Mouse (Mus musculus) intestine, embryonic 15.5 days (tissue): ENCODE measurements around the gene Cadm2. TPM values are rescaled to one million over a fixed set of nuclear protein-coding genes. Genes with fewer than 3 reads are reported as not detected.

Source experiments
- ATAC-seq: fragments of 200-750 bp; cut with Nextera tagmentation; 2 replicates; pipeline ENCODE4 v1.8.0; 2017; ENCODE audit warnings: moderate TSS enrichment, moderate library complexity
- H3K27ac ChIP-seq: fragments of 300-500 bp; sonication (generic); 2 replicates; pipeline ENCODE4 v1.5.1; 2015; ENCODE audit warnings: mild to moderate bottlenecking, inconsistent platforms
- H3K27me3 ChIP-seq: fragments of 300-500 bp; sonication (generic); replicated peaks from 2 replicates; pipeline ENCODE4 v1.6.1; 2015; ENCODE audit warnings: inconsistent platforms
- H3K36me3 ChIP-seq: fragments of 300-500 bp; sonication (generic); 2 replicates; pipeline ENCODE4 v1.6.1; 2015; ENCODE audit warnings: inconsistent platforms
- H3K4me1 ChIP-seq: fragments of 300-500 bp; sonication (generic); replicated peaks from 2 replicates; pipeline ENCODE4 v1.6.1; 2015; ENCODE audit warnings: inconsistent platforms
- H3K4me2 ChIP-seq: fragments of 300-500 bp; sonication (generic); replicated peaks from 2 replicates; pipeline ENCODE4 v1.6.1; 2015; ENCODE audit warnings: mild to moderate bottlenecking, inconsistent platforms
- H3K4me3 ChIP-seq: fragments of 300-500 bp; sonication (generic); replicated peaks from 2 replicates; pipeline ENCODE4 v1.5.1; 2015; ENCODE audit warnings: inconsistent platforms
- H3K9ac ChIP-seq: fragments of 300-500 bp; sonication (generic); 2 replicates; pipeline ENCODE4 v1.6.1; 2015; ENCODE audit warnings: inconsistent platforms
- H3K9me3 ChIP-seq: fragments of 300-500 bp; sonication (generic); 2 replicates; pipeline ENCODE4 v1.6.1; 2016; ENCODE audit warnings: inconsistent platforms
- WGBS: fragments of 180-500 bp; shearing (Covaris S2); methylation state at CpG from one replicate; pipeline ENCODE4 v1.1.7; 2015; 5-methylcytosine and 5-hydroxymethylcytosine counted together
- polyA plus RNA-seq: library from polyadenylated mRNA; unstranded; fragments of >200 nt; fragmentation: Nextera tagmentation; extraction: Ambion mirVana; gene quantifications from 2 replicates; pipeline ENCODE4 v1.2.1, GENCODE M21; 2015

The Cadm2 gene
- polyA plus RNA-seq, 1 experiment from 2014 or later: 0.75 TPM

GRCm38 (mm10) chr16:67226696-67227095, 394.0 kb downstream of the Cadm2 start:
- Histone ChIP-seq H3K27ac (no peak overlapping the region), H3K4me2 (no peak overlapping the region), H3K36me3 (no peaks in the 10 kb centered on the region), H3K9me3 (no peaks in the 10 kb centered on the region), H3K27me3 (no peaks in the 10 kb centered on the region), H3K4me3 (no peak overlapping the region), H3K9ac (no peak overlapping the region), H3K4me1 (no peaks in the 10 kb centered on the region)
- WGBS: 93% methylated on average over 1 of the region's 1 CpGs
- ATAC-seq: no peak

- no peak overlapping the region for H3K27ac ChIP-seq
- no peaks in the 10 kb centered on the region for H3K27me3 ChIP-seq
- no peak overlapping the region for H3K9ac ChIP-seq
- no peak overlapping the region for H3K4me2 ChIP-seq
- H3K4me1 ChIP-seq: no peaks in the 10 kb centered on the region
- no peak overlapping the region for H3K4me3 ChIP-seq
- no peaks in the 10 kb centered on the region for H3K9me3 ChIP-seq
- no peaks in the 10 kb centered on the region for H3K36me3 ChIP-seq
- ATAC-seq: no peak
Observed at GRCm38 (mm10) chr16:67203329-67203728, 417.4 kb downstream of the Cadm2 start.

DNA sequence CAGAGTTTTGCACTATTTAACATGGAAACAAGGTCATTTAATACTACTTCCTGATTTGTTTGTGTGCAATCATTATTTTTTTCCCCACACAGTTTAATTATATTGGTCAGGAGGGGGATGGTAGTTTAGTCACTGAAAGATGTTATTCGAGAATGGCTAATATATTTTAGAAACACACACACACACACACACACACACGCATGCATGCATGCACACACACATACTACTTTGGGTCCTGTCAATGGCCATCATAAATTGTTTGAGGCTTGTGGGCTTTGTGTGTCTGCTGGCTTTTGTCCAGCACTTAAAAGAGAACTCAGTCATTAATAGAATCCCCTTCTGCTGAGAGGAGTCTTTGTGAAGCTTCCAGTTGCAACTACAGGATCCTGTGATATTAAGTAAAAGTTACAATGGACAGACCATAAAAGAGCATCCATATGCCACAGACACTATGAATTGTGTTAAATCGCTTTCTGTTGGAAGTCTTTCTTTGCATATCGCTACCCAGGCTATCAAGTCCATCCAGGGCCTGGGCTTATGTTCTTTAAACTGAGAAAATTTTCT, 427.8 kb downstream of the Cadm2 start:
- Histone ChIP-seq H3K27ac (no peak overlapping the region), H3K9ac (no peak overlapping the region), H3K9me3 (no peaks in the 10 kb centered on the region), H3K36me3 (no peaks in the 10 kb centered on the region), H3K27me3 (no peaks in the 10 kb centered on the region), H3K4me2 (no peak overlapping the region), H3K4me3 (no peak overlapping the region), H3K4me1 (no peaks in the 10 kb centered on the region)
- WGBS: 82% methylated on average over 4 of the region's 4 CpGs
- no peak for ATAC-seq

GRCm38 (mm10) chr16:67192395-67192794, 428.3 kb downstream of the Cadm2 start:
- no peak overlapping the region for H3K27ac ChIP-seq
- 55% methylated on average over 2 of the region's 2 CpGs for WGBS
- H3K4me1 ChIP-seq: no peaks in the 10 kb centered on the region
- no peak for ATAC-seq
- no peak overlapping the region for H3K9ac ChIP-seq
- H3K36me3 ChIP-seq: no peaks in the 10 kb centered on the region
- H3K4me2 ChIP-seq: no peak overlapping the region
- no peak overlapping the region for H3K4me3 ChIP-seq
- H3K9me3 ChIP-seq: no peaks in the 10 kb centered on the region
- no peaks in the 10 kb centered on the region for H3K27me3 ChIP-seq

GRCm38 (mm10) chr16:67186322-67186721, 434.4 kb downstream of the Cadm2 start:
- no peaks in the 10 kb centered on the region for H3K36me3 ChIP-seq
- 83% methylated on average over 1 of the region's 1 CpGs for WGBS
- no peak overlapping the region for H3K4me3 ChIP-seq

DNA sequence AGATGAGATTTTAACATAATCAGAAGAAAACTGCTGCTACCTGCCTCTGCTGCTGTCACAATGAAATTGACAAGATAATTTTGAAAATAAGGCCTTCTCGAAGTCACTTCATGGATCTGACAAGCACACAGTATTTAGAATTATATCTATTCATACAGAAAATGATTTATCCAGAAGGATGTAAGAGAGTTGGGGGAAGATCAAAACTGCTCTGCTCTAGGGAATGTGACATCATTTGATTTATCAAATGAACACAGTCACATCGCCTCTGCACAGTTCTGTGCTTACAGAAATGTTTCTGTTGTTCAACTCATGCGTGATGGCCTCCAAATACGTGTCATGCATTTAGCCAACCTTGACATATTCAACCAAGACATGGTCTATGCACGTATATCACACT, 437.8 kb downstream of the Cadm2 start:
- no peaks in the 10 kb centered on the region for H3K36me3 ChIP-seq
- no peak overlapping the region for H3K27ac ChIP-seq
- H3K4me2 ChIP-seq: no peak overlapping the region
- H3K4me1 ChIP-seq: no peaks in the 10 kb centered on the region
- H3K9me3 ChIP-seq: no peaks in the 10 kb centered on the region
- no peak for ATAC-seq
- 74% methylated on average over 5 of the region's 5 CpGs for WGBS
- H3K4me3 ChIP-seq: no peak overlapping the region
- no peak overlapping the region for H3K9ac ChIP-seq
- H3K27me3 ChIP-seq: no peaks in the 10 kb centered on the region

More at GRCm38 (mm10) chr16:67186322-67186721, 434.4 kb downstream of the Cadm2 start:
- no peak overlapping the region for H3K4me2 ChIP-seq
- ATAC-seq: no peak
- H3K9me3 ChIP-seq: no peaks in the 10 kb centered on the region
- no peaks in the 10 kb centered on the region for H3K4me1 ChIP-seq
- H3K27me3 ChIP-seq: no peaks in the 10 kb centered on the region
- H3K27ac ChIP-seq: no peak overlapping the region
- H3K9ac ChIP-seq: no peak overlapping the region

GRCm38 (mm10) chr16:67175386-67175785, 445.3 kb downstream of the Cadm2 start:
- Histone ChIP-seq H3K4me2 (no peak overlapping the region), H3K4me1 (no peaks in the 10 kb centered on the region), H3K36me3 (no peaks in the 10 kb centered on the region), H3K4me3 (no peak overlapping the region), H3K27me3 (no peaks in the 10 kb centered on the region), H3K9me3 (no peaks in the 10 kb centered on the region), H3K9ac (no peak overlapping the region), H3K27ac (no peak overlapping the region)
- 78% methylated on average over 4 of the region's 4 CpGs for WGBS
- no peak for ATAC-seq

GRCm38 (mm10) chr16:67162211-67162790, 458.4 kb downstream of the Cadm2 start:
- H3K27ac ChIP-seq: no peak overlapping the region
- no peaks in the 10 kb centered on the region for H3K36me3 ChIP-seq
- H3K27me3 ChIP-seq: no peaks in the 10 kb centered on the region
- H3K9me3 ChIP-seq: no peaks in the 10 kb centered on the region
- 67% methylated on average over 6 of the region's 6 CpGs for WGBS
- no peak overlapping the region for H3K4me3 ChIP-seq
- H3K4me1 ChIP-seq: no peaks in the 10 kb centered on the region
- ATAC-seq: no peak
- H3K9ac ChIP-seq: no peak overlapping the region
- H3K4me2 ChIP-seq: no peak overlapping the region

- Histone ChIP-seq H3K9me3 (no peaks in the 10 kb centered on the region), H3K27ac (no peak overlapping the region), H3K4me3 (no peak overlapping the region), H3K4me1 (no peaks in the 10 kb centered on the region), H3K4me2 (no peak overlapping the region), H3K9ac (no peak overlapping the region), H3K36me3 (no peaks in the 10 kb centered on the region), H3K27me3 (no peaks in the 10 kb centered on the region)
- whole genome bisulfite sequencing: 60% methylated on average over 4 of the region's 4 CpGs
- ATAC-seq: no peak
Observed at GRCm38 (mm10) chr16:67124811-67125210, 495.9 kb downstream of the Cadm2 start.

GRCm38 (mm10) chr16:67122532-67122931, 498.2 kb downstream of the Cadm2 start:
- no peak overlapping the region for H3K27ac ChIP-seq
- 74% methylated on average over 5 of the region's 5 CpGs for WGBS

DNA sequence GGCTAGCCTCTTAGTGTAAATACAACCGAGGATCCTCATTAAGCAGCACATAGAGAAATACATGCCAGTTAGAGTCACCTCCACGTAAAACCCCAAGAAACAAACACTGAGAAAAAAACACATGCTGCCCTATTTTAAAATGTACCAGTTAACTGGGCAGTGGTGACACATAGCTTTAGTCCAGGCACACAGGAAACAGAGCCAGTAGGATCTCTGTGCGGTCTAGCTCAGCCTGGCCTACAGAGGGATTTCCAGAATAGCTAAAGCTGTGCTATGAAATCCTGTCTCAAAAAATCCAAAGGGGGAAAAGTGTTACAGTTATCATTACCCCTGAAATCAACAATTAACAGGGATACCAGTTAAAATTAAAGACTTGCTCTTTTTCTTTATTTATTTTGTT, 498.9 kb downstream of the Cadm2 start:
- Histone ChIP-seq H3K9me3 (no peaks in the 10 kb centered on the region), H3K4me2 (no peak overlapping the region), H3K9ac (no peak overlapping the region), H3K27me3 (no peaks in the 10 kb centered on the region), H3K4me1 (no peaks in the 10 kb centered on the region), H3K36me3 (no peaks in the 10 kb centered on the region), H3K27ac (no peak overlapping the region), H3K4me3 (no peak overlapping the region)
- WGBS: 78% methylated on average over 3 of the region's 3 CpGs
- ATAC-seq: no peak

More at GRCm38 (mm10) chr16:67122532-67122931, 498.2 kb downstream of the Cadm2 start:
- Histone ChIP-seq H3K4me3 (no peak overlapping the region), H3K9ac (no peak overlapping the region), H3K36me3 (no peaks in the 10 kb centered on the region), H3K9me3 (no peaks in the 10 kb centered on the region), H3K27me3 (no peaks in the 10 kb centered on the region), H3K4me1 (no peaks in the 10 kb centered on the region), H3K4me2 (no peak overlapping the region)
- no peak for ATAC-seq

- Histone ChIP-seq H3K4me2 (no peak overlapping the region), H3K27ac (no peak overlapping the region), H3K4me3 (no peak overlapping the region), H3K36me3 (no peaks in the 10 kb centered on the region), H3K9ac (no peak overlapping the region), H3K27me3 (no peaks in the 10 kb centered on the region), H3K4me1 (no peaks in the 10 kb centered on the region), H3K9me3 (no peaks in the 10 kb centered on the region)
- ATAC-seq: no peak
- 70% methylated on average over 8 of the region's 8 CpGs for WGBS
Observed at GRCm38 (mm10) chr16:67106478-67107061, 514.1 kb downstream of the Cadm2 start.

DNA sequence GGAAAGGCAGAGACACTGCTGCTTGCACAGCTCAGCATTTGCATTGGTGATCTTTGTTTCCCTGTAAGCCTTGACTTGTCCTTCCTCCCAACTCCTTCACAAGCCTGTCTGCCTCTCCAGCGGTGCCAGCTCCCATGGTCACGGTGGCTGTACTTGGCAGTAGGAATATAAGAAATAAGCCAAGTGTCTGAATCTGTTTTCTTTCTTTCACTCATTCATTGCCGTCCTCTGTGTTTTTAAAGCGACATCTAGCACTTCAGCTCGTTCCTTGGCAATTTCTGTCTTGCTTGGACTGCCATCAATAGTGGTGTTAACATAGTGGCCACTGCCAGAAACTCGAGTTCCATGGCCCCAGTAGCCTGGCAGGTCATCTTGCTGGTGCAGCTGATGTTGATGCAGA, 524.0 kb downstream of the Cadm2 start:
- H3K4me1 ChIP-seq: no peaks in the 10 kb centered on the region
- no peak overlapping the region for H3K9ac ChIP-seq
- H3K9me3 ChIP-seq: no peaks in the 10 kb centered on the region
- no peak overlapping the region for H3K4me2 ChIP-seq
- no peaks in the 10 kb centered on the region for H3K36me3 ChIP-seq
- 69% methylated on average over 6 of the region's 6 CpGs for WGBS
- H3K27me3 ChIP-seq: no peaks in the 10 kb centered on the region
- no peak for ATAC-seq
- H3K27ac ChIP-seq: no peak overlapping the region
- no peak overlapping the region for H3K4me3 ChIP-seq
